Mouse (Mus musculus) midbrain, embryonic 11.5 days (tissue): ENCODE data around the gene Celsr1. TPM values are rescaled to one million over a fixed set of nuclear protein-coding genes. Genes with fewer than 3 reads are reported as not detected.

Experiments
- ATAC-seq: fragments of 200-750 bp; cut with Nextera tagmentation; 2 replicates; pipeline ENCODE4 v1.8.0; 2017; ENCODE audit warnings: moderate TSS enrichment, moderate library complexity; ENCODE audit not compliant: low FRiP score
- DNase-seq: peaks from one replicate; pipeline ENCODE4 v3.0.0; 2015; ENCODE audit warnings: low spot score; ENCODE audit errors: missing footprints
- H3K27ac ChIP-seq: fragments of 300-500 bp; sonication (generic); 2 replicates; pipeline ENCODE4 v1.5.1; 2014; ENCODE audit warnings: low read depth, low read length
- H3K27me3 ChIP-seq: fragments of 300-500 bp; sonication (generic); 2 replicates; pipeline ENCODE4 v1.6.1; 2014; ENCODE audit warnings: mild to moderate bottlenecking, low read length, moderate library complexity, mixed read lengths; ENCODE audit not compliant: control insufficient read depth, insufficient read depth
- H3K36me3 ChIP-seq: fragments of 300-500 bp; sonication (generic); 2 replicates; pipeline ENCODE4 v1.6.1; 2014; ENCODE audit warnings: mild to moderate bottlenecking, low read length, moderate library complexity, mixed read lengths; ENCODE audit not compliant: control insufficient read depth, insufficient read depth
- H3K4me1 ChIP-seq: fragments of 300-500 bp; sonication (generic); 2 replicates; pipeline ENCODE4 v1.6.1; 2014; ENCODE audit warnings: low read length; ENCODE audit not compliant: control insufficient read depth, insufficient read depth
- H3K4me2 ChIP-seq: fragments of 300-500 bp; sonication (generic); 2 replicates; pipeline ENCODE4 v1.6.1; 2014; ENCODE audit warnings: mild to moderate bottlenecking, moderate library complexity
- H3K4me3 ChIP-seq: fragments of 300-500 bp; sonication (generic); 2 replicates; pipeline ENCODE4 v1.5.1; 2014; ENCODE audit warnings: low read depth, low read length
- H3K9ac ChIP-seq: fragments of 300-500 bp; sonication (generic); 2 replicates; pipeline ENCODE4 v1.6.1; 2014; ENCODE audit warnings: low read length
- H3K9me3 ChIP-seq: fragments of 300-500 bp; sonication (generic); 2 replicates; pipeline ENCODE4 v1.6.1; 2016; ENCODE audit warnings: low read length; ENCODE audit not compliant: control insufficient read depth
- WGBS: fragments of 180-500 bp; shearing (Covaris S2); extraction: QIAGEN DNeasy Blood & Tissue Kit; methylation state at CpG from one replicate; pipeline ENCODE4 v1.1.7; 2014; 5-methylcytosine and 5-hydroxymethylcytosine counted together
- polyA plus RNA-seq: library from polyadenylated mRNA; unstranded; fragments of >200 nt; fragmentation: Nextera tagmentation; extraction: Ambion mirVana; gene quantifications from 2 replicates; pipeline ENCODE4 v1.2.1, GENCODE M21; 2014

The Celsr1 gene
- polyA plus RNA-seq = 4.1 and 4.9 TPM in 2 replicates

- peaks cover 24% of the 10 kb centered on the region for H3K9me3 ChIP-seq
- peaks cover 12% of the 10 kb centered on the region for H3K27me3 ChIP-seq
- WGBS = under 1% methylated on average over 70 of the region's 80 CpGs
- H3K36me3 ChIP-seq = peaks cover 23% of the 10 kb centered on the region
- H3K4me2 ChIP-seq = peak within 1 kb of the TSS; percentile 91
- peak; percentile 97 for DNase-seq
- H3K4me3 ChIP-seq = peak within 1 kb of the TSS; percentile 63
- H3K9ac ChIP-seq = peak within 1 kb of the TSS; percentile 69
- peak within 1 kb of the TSS; percentile 48; the same call in 1 of the 2 replicates for H3K27ac ChIP-seq
- peaks cover 16% of the 10 kb centered on the region for H3K4me1 ChIP-seq
- ATAC-seq = peak; percentile 53
These were observed at the start of gene Celsr1 for GRCm38 (mm10) chr15:86033191-86033841. Celsr1 (minus strand) TSS chr15:86033777.

DNA sequence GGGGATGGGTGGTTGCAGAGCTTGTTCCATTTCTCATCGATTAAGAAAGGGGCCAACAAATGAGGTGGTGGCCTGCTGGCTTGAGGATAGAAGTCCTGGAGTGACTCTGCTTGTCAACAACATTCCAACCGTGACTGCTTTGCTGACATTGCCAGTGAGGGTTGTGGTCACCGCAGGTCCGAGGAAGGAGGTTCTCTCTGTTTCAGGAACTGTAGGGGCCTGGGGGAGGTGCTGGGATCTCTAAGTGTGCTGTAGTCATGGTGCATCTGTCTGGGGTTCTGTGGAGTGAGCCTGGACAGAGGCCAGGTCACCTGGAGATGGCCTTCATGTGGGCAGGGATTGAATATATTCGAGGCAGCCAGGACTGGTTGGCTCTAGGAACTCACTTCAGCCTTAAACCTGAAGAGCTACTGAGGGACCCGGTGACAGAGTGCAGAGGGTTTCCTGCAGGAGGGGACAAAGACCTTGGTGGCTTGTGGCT is 49.7 kb upstream of the Celsr1 start:
- DNase-seq (no peak), ATAC-seq (no peak)
- 41% methylated on average over 6 of the region's 6 CpGs for WGBS
- Histone ChIP-seq H3K9me3 (no peaks in the 10 kb centered on the region), H3K4me3 (no peak overlapping the region), H3K27ac (no peak overlapping the region), H3K4me1 (peaks cover 42% of the 10 kb centered on the region), H3K36me3 (no peaks in the 10 kb centered on the region), H3K27me3 (no peaks in the 10 kb centered on the region), H3K4me2 (no peak overlapping the region), H3K9ac (no peak overlapping the region)

DNA sequence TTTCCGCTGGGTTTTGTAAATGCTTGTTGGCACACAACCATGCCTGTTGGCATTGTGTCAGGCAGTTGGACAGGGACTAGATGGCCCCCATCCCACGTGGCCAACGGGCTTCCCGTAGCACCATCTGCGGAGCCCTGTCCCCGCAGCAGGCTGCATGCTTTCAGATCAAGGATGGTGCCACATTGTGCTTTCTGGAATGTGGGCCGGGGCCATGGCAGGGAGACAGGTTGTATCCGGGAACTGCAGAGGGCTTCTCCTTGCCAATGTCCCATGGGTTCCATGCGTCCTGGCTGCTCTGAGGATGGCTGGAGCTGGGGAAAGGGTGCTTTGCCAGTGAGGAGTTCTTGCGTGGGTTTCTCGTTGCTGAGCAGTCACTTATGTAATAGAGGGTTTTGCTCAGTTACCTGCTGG is 49.0 kb upstream of the Celsr1 start:
- ATAC-seq (no peak), DNase-seq (no peak)
- WGBS = 90% methylated on average over 11 of the region's 11 CpGs
- Histone ChIP-seq H3K36me3 (no peaks in the 10 kb centered on the region), H3K27ac (no peak overlapping the region), H3K4me2 (no peak overlapping the region), H3K4me3 (no peak overlapping the region), H3K9me3 (no peaks in the 10 kb centered on the region), H3K4me1 (peaks cover 37% of the 10 kb centered on the region), H3K9ac (no peak overlapping the region), H3K27me3 (no peaks in the 10 kb centered on the region)

GRCm38 (mm10) chr15:86081654-86082053 is 48.1 kb upstream of the Celsr1 start:
- no peak overlapping the region for H3K27ac ChIP-seq
- WGBS = 34% methylated on average over 12 of the region's 12 CpGs
- ATAC-seq = no peak
- H3K36me3 ChIP-seq = no peaks in the 10 kb centered on the region
- no peaks in the 10 kb centered on the region for H3K9me3 ChIP-seq
- H3K4me1 ChIP-seq = peaks cover 28% of the 10 kb centered on the region
- no peak overlapping the region for H3K9ac ChIP-seq
- no peak overlapping the region for H3K4me2 ChIP-seq
- no peaks in the 10 kb centered on the region for H3K27me3 ChIP-seq
- no peak overlapping the region for H3K4me3 ChIP-seq
- no peak for DNase-seq

- no peaks in the 10 kb centered on the region for H3K27me3 ChIP-seq
- H3K4me1 ChIP-seq = peaks cover 16% of the 10 kb centered on the region
- no peak overlapping the region for H3K27ac ChIP-seq
- H3K36me3 ChIP-seq = no peaks in the 10 kb centered on the region
- no peak for DNase-seq
- ATAC-seq = no peak
- H3K4me2 ChIP-seq = no peak overlapping the region
- WGBS = 92% methylated on average over 1 of the region's 1 CpGs
- H3K4me3 ChIP-seq = no peak overlapping the region
- H3K9me3 ChIP-seq = no peaks in the 10 kb centered on the region
- no peak overlapping the region for H3K9ac ChIP-seq
These were observed 46.8 kb upstream of the Celsr1 start for GRCm38 (mm10) chr15:86080408-86080807.

DNA sequence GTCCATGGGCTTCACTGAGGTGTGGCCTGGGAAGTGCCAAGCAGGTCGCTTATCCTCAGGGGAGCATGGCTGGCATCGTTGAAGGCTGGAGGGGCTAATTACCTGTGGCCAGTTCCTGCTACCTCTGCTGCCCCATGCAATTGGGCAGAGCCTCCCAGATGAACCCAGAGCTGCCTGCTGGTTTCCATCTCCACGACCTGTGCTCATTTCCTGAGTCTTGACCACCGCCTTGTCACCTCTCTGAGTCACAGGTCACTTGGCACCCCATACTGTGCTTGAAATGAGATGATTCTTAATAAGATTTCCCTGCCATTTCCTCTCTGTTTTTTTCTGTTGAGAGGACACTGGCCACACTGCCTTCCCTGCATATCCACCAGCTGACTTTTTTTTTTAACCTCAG is 46.3 kb upstream of the Celsr1 start:
- DNase-seq (no peak), ATAC-seq (no peak)
- 75% methylated on average over 4 of the region's 4 CpGs for WGBS
- Histone ChIP-seq H3K27ac (no peak overlapping the region), H3K9me3 (no peaks in the 10 kb centered on the region), H3K36me3 (no peaks in the 10 kb centered on the region), H3K9ac (no peak overlapping the region), H3K4me2 (no peak overlapping the region), H3K4me1 (peaks cover 11% of the 10 kb centered on the region), H3K4me3 (no peak overlapping the region), H3K27me3 (no peaks in the 10 kb centered on the region)

DNA sequence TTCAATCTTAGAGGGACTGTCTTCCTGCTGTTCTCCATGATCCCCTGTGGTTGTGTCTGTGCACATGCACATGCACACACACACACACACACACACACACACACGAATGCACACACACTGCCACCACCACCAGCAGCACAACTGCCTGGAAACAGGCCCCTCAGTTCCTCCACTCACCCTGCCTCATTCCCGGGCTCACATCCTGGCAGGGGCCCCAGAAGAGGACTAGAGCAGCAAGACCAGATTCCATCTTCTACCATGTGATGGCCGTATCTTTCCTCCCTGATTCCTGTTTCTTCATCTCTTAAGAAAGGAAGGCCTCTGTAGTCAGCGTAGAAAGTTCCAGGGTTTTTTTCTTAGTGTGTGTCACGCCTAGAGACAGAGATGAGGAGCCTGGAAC is 45.9 kb upstream of the Celsr1 start:
- no peak overlapping the region for H3K4me2 ChIP-seq
- peaks cover 11% of the 10 kb centered on the region for H3K4me1 ChIP-seq
- H3K4me3 ChIP-seq = no peak overlapping the region
- no peaks in the 10 kb centered on the region for H3K36me3 ChIP-seq
- H3K9me3 ChIP-seq = no peaks in the 10 kb centered on the region
- DNase-seq (no peak), ATAC-seq (no peak)
- no peak overlapping the region for H3K27ac ChIP-seq
- no peak overlapping the region for H3K9ac ChIP-seq
- WGBS = 78% methylated on average over 5 of the region's 5 CpGs
- no peaks in the 10 kb centered on the region for H3K27me3 ChIP-seq

GRCm38 (mm10) chr15:86078481-86079216 is 45.1 kb upstream of the Celsr1 start:
- H3K27me3 ChIP-seq = no peaks in the 10 kb centered on the region
- no peaks in the 10 kb centered on the region for H3K9me3 ChIP-seq
- H3K4me2 ChIP-seq = no peak overlapping the region
- ATAC-seq (no peak), DNase-seq (no peak)
- peaks cover 8% of the 10 kb centered on the region for H3K4me1 ChIP-seq
- H3K36me3 ChIP-seq = no peaks in the 10 kb centered on the region
- no peak overlapping the region for H3K4me3 ChIP-seq
- no peak overlapping the region for H3K27ac ChIP-seq
- no peak overlapping the region for H3K9ac ChIP-seq
- 78% methylated on average over 18 of the region's 18 CpGs for WGBS

DNA sequence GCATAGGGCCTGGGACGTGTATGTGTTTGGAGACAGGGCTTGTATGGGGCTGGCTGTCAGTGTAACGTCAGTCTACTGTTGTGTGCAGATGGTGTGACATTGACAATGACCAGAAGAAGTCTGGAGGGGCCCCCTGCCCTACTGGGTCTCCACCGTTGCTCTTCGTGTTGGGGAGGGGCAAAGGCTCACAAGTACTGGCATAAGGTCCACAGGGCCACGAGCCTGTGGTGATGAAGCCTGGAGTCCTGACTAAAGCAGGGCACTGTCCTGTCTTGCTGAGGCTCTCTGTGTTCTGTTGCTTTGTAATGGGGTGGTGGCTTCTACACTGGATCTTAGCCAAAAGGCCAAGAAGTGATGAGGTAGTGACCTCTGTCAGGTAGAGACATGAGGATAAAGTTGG is 44.4 kb upstream of the Celsr1 start:
- ATAC-seq (no peak), DNase-seq (no peak)
- H3K4me3 ChIP-seq = no peak overlapping the region
- no peak overlapping the region for H3K9ac ChIP-seq
- H3K4me1 ChIP-seq = peaks cover 8% of the 10 kb centered on the region
- no peaks in the 10 kb centered on the region for H3K9me3 ChIP-seq
- H3K27me3 ChIP-seq = no peaks in the 10 kb centered on the region
- no peaks in the 10 kb centered on the region for H3K36me3 ChIP-seq
- no peak overlapping the region for H3K4me2 ChIP-seq
- H3K27ac ChIP-seq = no peak overlapping the region
- 89% methylated on average over 5 of the region's 5 CpGs for WGBS
